Mouse (Mus musculus): ENCODE measurements around the gene Clybl.

Clybl gene

DNA sequence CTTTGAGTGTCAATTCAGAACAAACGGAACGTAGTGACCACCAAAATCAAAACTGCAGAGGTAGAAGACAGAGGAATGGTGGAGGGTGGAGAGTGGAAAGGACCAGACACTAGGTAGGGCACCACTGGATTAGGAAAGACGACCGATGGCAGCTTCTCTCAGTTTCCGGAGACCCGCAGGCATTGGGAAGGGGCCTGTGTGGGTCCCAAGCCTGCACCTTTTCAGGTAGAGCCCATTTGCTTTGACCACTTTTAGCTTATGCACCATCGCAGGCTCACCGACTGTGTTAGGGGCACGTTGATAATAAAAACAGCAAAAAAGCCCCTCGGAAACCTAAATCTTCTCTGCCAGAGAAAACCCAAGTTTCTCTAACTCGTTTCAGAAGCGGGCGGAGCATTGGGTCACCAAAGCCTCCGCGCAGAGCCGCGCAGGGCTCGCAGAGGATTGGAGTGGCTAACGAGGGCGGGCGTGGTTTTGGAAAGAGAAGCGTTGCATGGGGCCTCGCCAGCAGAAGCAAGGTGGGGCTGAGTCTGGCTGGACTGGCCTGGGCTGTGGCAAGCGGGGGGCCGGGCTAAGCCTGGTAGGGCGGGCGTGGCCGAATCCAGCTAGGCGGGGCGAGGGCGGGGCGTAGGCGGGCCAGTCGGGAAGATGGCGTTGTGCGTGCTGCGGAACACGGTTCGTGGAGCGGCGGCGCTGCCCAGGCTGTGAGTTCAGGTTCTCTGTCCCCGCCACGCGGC is at the start of gene Clybl:
Gene Clybl, plus strand, starts transcription at position 627 of the 737 bp plus-strand sequence.
- peak; percentile 79 for DNase-seq (ENCODE audit: low read depth)

DNA sequence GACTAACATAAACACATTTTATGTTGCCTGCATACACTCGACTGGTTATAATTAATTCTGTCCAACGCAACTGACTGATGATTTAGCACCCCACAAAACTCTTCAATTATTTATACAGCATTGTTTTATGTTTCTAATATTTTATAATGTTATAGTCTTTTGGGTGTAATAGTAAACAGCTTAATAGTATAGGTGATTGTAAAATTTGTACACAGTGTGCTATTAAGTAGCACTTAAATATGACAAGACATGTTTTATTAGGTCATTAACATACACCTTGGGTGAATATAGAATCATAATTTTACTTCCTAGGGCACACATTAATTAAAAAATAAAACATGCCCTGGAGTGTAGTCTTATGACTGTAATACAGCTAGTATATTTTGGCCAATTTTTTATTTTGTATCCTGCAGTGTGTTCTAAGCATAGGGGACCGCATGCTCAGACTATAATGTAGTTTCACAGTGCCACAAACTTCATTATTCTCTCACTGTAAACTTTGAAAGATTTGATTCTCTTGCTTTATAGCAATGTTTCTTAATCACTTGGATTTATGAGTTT is 45.1 kb upstream of the Clybl start:
- no peak for DNase-seq (ENCODE audit: low read depth)

DNA sequence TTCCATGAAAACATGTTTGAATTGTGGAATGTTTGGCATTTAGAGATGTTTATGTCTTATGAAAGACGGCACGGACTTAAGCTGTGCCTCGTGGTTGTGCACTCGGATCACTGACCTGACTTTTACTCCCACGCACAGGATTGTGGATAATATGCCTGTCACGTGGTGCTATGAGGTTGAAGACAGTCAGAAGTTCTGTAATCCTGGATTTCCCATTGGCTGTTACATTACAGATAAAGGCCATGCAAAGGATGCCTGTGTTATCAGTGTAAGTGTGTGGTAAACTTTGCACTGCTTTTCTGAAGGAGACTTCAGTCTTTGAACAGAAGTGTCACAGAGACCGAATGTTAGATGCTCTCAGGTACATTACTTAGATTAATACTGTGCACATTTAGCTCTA is 44.3 kb upstream of the Clybl start:
- no peak for DNase-seq (ENCODE audit: low read depth)

DNA sequence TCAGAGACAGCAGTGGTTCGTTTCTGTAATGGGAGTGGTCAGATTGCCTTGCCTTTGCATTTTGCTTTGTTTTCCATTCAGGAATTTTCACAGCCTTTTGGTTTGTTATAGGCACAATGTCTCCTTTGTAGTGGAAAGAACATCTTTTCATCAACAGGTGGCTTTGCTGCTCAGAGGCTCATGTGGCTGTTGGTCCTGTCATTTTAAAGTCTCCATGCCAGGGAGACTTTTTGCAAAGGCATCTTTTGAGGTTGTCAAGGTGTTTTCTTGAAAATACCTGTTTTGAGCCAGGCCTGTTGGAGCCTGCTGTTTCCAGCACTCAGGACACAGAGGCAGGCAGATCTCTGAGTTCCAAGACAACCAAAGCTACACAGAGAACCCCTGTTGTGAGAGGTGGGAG is 41.4 kb upstream of the Clybl start:
- DNase-seq (ENCODE audit: low read depth) = no peak

DNA sequence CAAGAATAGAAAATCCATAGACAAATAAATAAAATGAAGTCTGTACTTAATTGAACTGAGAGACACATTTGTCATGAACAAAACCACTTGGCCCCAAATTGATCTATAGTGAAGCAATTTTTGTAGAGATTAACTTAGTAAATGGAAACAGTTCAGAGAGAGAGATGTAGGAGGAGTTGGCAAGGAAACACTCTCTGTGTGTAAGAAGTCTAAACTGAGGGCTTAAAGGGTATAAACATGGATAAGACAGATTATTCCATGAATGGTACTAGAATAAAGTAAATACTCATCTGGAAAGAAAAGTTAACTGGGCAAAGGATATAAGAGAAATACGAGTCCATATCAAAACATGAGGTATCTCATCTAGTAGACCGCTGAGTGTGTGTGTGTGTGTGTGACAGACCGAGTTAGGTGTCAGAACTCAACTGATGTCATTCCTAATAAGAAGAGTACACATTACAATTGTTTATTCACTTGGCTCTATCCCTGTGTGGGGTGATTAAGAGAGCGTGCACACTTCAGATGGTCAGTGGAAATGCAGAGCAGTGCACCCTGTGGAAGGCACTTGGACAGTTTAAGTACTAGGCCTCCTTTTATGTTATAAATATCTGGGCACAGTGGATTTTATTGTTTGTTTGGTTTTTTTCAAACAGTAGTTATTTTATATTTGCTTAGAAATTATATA is 37.8 kb upstream of the Clybl start:
- DNase-seq (ENCODE audit: low read depth) = no peak

DNA sequence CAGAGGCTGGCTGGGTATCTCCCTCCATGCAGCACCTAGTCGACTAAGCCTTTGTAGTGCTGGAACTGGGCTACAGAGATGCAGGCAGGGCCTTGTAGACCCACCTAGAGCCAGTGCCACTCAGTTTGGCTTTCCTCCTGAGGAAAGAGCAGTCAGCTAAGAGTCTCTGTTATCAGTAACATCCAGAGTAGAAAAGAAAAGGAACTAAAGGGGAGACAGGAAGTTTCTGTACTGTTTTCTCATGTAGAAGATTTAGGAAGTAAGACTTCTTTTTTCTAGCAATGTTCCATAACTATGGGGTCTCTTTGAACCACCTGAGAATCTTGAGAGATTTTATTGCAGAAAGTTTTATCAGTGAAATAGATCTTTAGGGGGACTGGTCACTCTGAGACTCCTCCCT is 36.1 kb upstream of the Clybl start:
- no peak for DNase-seq (ENCODE audit: low read depth)

DNA sequence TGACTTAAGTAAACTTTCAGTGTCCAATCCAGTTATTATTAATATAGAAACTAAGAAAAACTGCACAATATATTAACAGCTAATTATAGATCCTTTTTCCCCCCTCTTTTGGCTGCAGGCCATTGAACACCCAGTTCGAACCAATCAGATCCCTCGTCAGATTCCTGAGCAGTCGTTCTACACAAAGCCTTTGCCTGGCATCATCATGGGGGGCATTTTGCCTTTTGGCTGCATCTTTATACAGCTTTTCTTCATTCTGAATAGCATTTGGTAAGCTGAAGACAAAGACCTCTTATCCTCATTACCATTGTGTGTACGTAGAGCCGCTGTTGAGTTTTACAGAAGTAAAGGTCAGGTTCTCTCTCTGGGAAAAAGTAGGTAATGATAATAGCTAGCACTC is 30.9 kb upstream of the Clybl start:
- DNase-seq (ENCODE audit: low read depth) = no peak

DNA sequence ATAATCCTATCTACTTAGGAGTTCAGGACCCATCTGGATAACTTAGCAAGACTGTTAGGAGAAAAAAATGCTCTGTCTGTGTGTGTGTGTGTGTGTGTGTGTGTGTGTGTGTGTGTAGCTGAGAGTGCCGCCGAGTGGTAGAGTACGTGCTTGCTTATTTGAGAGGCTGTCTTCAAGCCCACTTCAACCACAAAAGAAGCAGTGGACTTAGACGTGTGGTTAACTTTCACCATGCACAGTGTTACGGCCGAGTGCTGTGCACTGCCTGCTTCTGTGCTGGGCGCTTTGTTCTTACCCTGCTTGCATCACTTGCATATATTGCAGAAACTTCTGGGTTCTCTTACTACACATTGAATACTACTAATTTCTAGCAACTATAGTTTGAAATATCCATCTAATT is 23.8 kb upstream of the Clybl start:
- DNase-seq (ENCODE audit: low read depth) = no peak

DNA sequence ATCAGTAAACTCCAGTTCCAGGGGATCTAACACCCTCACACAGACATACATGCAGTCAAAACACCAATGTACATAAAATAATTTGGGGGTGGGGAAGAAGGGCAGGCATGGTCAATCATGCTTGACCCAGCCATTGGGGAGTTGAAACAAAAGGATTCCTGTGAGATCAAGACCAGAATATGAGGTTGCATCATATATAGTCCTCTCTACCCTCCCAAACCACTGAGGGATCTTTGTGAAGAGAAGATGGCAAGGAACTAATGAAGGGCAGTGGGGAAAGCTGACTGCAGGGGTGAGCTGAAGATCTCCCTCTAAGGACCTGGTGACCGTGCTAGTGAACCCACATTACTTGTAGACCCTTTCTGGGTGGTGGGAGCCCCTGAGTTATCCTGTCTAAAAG is 20.6 kb upstream of the Clybl start:
- no peak for DNase-seq (ENCODE audit: low read depth)

DNA sequence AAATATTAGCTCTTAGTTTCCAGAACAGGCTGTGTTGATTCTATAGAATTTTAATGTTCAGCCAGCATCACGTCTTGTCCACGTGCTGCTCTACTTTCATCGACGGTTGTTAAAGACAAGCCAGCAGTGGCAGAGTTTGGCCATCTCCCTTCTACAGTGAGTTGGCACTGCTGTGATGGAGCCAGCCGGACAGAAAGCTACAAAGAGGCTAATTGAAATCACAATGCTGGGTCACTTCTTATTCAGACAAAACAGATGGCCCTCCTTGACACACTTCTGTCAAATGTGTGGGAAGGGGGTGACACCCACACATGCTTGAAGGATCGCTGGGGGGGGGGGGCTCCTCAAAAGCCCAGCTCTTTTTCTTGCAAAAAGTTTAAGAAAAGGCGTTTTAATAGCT is 12.6 kb upstream of the Clybl start:
- no peak for DNase-seq (ENCODE audit: low read depth)

DNA sequence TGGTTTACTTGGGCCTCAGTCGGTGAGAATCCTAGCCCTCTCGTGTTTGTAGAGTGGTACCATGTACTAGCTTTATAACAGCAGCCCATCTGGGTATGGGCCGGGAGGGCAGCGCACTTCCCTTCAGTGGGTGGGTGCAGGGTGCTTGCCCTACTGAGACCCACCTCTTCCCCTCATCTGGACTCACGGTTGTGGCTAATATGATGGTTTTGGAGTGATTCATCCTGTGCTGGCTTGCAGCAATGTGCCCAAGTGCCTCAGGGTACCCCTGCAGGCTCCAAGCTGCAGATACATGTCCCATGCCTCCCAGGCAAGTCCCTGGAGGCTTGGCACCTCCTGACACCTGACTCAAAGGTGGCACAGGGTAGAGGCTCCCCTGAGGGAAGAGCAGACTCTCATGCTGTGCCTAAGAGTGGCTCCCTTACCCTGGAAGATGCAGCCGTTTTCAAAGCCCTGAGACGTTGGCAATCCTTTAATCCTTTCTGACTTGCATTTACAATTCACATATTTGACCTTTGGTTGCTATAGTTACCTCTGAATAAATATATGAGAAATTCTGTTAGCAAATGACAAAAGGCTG is 11.2 kb upstream of the Clybl start:
- no peak for DNase-seq (ENCODE audit: low read depth)

DNA sequence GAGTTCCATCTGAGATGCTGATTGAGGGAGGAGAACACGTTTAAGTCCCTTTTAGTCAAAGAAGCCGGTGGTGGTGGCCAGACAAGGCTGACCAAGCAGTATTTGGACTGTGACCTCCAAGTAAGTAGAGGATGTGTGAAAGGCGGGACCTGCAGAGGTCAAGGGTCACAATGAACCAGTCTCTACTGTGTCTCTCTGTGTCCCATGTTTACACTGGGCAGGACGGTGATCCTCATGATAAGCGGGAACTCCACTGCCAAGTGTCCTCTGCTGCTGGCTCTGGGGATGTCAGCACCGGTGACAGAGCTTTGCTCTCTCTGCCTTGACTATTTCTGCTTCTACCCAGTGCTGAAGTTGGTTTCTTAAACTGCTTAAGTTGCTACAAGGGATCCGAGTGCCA is 10.5 kb upstream of the Clybl start:
- no peak for DNase-seq (ENCODE audit: low read depth)

DNA sequence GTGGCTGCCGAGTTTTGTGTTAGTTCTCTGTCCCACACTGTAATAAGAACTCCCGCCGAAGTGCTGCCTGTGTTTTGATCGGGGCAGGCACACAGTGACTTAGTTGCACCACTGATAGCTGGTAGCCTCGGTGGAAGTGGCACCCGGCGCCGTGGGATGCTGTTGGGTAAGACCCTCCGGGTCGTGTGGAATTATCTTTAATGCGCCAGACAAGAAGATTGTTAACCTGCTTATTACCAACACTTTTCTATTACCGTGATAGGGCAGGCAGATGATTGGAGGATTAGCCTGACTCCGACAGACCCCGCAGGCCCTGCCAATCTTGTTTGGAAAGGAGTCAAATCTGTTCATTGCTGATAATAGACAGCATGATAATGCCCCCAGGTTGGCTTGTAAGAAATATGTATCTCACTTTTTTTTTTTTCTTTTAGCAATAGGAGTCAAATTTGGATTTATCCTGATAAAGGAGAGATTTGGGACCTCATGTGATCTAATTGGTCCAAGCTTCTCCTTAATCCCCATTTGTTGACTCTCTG is 5.2 kb upstream of the Clybl start:
- DNase-seq (ENCODE audit: low read depth) = no peak

DNA sequence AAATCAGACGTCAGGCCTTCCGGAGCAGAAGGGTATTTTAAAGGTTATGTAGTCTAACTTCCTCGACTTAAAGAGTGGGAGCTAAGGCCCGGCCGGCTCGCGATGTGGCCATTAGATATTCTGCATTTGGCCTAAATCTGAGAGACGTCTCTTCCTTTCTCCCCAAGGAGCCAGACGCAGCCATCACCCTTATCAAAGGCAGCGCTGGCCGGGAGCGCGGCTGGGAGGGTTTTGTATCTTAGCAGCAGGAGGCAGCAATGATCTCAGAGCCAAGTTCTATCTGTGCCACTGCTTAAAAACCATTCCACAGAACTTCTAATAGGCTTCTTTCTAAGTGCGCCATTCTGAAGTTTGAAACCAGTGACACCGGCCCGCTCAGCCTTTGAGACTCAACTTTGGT is 2.2 kb upstream of the Clybl start:
- no peak for DNase-seq (ENCODE audit: low read depth)

DNA sequence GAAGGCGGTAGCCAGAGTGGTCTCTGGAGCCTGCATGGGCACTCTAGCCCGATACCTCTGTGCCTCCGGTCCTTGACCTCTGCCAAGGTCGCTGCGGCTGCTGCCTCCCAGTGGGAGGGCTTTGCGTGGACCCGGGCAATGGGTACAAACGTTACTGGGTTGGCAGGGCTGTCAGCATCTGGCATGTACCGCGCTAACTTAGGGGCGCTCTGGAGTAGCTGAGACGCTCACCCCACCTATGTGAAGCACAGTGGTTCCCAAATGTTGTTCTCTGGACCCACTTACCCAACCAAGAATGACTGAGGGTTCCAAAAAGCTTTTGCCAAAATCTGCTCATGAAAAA is 282 bp downstream of the Clybl start:
- DNase-seq (ENCODE audit: low read depth) = peak; percentile 33

DNA sequence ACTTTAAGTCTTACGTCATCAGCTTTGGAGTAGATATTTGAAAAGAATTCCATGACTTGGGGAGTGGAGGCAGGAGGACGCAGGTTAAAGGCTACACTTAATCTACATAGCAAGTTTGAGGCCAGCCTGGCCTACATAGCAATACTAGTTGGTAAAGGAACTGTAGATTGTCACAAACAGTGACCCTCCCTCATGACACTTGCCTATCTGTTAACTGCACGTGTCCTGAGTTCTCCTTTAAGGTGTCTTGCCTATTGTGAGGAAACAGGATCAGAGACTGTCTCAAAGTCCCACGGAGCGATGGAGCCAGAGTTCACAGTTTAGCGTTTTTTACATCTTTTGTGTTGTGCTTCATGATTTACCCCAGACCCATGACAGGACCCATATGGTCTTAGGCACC is 716 bp downstream of the Clybl start:
- peak; percentile 27 for DNase-seq (ENCODE audit: low read depth)

DNA sequence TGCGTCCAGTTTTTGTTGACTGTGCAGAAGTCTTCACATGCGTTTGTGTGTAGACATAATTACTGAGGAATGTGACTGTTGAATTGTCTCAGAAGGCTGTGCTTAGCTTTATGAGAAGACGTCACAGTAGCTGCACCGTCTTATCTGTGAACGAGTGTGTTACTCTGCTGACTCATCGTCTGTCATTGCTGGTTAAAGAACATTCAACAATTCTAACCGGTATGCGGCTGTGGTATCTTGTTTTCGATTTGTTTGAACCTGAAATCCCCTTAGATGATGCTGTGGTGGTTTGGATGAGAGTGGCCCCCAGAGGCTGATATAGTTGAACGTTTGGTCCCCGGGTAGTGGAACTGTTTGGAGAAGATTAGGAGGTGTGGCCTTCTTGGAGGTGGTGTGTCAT is 2.5 kb downstream of the Clybl start:
- peak; percentile 71 for DNase-seq (ENCODE audit: low read depth)

DNA sequence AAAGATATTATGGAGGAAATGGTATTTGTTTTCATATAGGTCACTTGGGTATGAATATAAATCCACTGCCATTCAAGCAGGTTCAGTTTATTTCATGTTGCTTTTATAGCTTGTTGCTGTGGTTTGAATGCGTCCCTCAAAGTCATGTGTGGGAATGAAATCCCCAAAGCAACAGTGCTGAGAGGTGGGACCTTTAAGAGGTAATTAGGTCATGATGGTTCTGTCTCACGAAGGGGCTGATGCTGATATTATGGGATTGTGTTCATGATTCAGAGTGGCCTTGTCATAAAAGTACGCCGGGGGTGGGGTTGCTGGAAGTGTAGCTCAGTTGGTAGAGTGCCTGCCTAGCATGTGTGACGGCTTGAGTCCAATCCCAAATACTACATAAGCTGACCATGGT is 6.7 kb downstream of the Clybl start:
- no peak for DNase-seq (ENCODE audit: low read depth)

DNA sequence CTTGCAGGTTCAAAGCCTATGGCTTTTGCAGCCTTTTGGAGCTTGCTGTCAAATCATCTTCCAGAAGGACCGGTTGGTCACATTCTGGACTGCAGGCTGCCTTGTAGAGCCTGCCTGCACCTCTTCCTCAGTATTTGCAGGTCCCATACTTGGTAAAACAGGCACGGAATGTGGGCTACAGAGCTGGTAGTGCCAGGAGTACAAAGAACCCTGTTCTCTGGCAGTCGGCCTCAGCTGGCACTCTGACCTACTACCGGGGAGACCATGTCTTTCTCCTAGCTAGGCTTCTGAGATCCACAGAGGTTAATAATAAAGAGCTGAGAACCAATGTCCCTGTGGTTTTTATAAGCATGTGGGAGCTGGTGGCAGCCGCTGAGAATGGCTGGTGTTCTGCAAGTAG is 8.4 kb downstream of the Clybl start:
- no peak for DNase-seq (ENCODE audit: low read depth)

DNA sequence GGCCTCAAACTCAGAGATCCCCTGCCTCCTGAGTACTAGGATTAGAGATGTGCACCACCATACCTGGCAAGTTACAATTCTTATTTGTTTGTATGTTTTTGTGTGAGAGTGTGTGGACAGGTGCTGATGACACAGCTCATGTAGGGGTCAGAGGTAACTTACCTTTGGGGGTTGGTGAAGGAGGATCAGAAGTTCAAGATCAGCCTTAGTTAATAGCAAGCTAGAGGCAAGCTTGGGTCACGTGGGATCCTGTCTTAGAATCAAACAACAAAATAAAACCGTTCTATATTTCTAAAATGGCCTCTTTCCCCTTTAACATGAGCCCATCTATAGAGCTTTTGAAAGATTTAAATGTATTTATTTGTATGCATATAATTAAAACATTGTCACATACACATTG is 9.0 kb downstream of the Clybl start:
- no peak for DNase-seq (ENCODE audit: low read depth)

DNA sequence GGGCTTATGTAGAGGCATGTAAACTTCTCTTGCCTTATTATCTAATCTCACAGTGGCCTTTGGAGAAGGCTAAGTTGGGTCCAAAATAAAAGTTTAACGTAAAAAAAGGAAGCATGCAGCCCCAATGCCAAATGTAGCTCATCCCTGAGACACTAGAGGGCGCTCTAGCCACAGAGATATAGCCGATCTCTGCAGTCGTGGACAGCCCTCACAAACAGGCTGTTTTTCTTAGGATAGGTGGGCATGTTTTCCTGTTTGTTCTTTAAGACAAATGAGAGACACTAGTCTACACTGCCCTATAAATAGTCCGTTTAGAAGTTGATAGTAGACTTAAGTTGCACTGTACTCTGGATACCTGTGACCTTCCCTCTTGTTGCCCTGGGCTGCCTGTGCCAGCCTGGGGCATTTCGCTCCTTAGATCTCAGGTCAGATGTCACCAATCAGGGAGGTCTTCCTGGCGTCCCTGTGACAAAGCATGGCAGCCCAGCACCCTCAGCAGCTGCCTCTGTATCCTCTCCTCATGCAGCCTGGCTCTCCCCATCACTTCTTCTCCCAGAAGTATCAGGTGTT is 9.5 kb downstream of the Clybl start:
- peak; percentile 65 for DNase-seq (ENCODE audit: low read depth)

DNA sequence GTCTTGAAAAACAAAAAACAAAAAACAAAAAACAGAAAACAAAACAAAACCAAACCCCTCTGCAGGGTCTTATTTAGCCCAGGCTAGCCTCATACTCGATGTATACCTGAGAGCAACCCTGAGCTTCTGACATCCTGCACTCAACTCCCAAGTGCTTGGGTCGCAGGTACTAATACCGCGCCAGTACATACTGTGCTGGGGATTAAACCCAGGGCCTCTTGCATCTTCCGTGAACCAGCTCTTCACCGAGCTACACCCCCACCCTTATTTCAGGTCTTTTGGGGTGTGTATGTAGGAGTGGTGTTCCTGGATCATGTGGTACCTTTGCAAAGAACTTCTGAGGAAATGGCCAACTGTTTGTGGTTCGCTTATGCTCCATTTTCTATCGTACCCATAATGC is 13.1 kb downstream of the Clybl start:
- DNase-seq (ENCODE audit: low read depth) = no peak

DNA sequence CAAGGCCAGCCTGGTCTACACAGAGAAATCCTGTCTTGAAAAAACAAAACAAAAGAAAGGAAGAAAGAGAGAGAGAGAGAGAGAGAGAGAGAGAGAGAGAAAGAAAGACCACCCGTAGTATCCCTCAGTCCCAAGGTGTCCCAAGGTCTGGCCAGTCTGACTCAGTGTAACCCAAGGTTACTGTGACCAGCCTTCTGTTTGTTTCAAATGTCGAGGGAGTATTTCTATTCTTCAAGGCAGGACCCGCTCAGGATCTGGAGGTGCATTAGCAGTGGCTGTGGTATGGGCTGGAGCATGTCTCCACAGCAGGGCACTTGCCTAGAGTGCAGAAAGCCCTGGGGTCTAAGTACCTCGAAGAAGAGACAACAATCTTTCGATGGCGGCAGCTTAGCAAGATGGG is 15.3 kb downstream of the Clybl start:
- DNase-seq (ENCODE audit: low read depth) = no peak
